Mouse (Mus musculus): ENCODE results near the gene Plod3.

The Plod3 gene

DNA sequence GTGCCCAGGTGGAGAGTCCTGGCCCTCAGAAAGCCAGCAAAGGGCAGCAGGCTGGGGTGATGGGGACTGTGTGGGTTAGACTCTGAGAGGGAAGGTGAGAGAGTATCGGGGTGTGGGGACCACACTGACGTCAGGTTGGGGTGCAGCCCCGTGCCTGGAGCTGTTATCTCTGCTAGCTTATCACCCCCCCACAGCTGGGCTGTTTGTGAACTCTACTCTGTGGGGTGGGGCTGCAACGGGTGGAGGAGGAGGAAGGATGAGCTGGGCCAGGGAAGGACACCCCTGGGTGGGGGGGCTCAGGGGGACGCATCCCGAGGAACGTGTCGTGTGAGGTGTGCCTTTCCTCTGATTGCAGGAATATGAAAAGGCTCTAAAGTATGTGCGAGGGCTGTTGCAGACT, 21.6 kb upstream of the Plod3 start:
- DNase-seq: no peak

DNA sequence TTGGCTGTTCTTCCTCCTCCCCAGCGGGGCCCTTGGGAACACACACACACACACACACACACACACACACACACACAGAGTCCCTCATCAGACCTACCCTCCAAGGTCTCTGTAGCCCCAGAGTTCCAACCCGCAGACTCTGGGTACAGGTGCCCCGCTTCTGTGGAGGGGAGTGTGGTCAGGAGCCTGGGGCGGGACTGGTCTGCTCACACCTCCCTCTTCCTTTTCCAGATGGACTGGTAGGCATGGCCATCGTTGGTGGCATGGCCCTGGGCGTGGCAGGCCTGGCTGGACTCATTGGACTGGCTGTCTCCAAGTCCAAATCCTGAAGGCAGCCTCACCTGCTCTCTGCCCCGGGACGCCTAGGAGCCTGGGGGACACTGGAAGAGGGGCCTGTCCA, 21.1 kb upstream of the Plod3 start:
- no peak for DNase-seq

DNA sequence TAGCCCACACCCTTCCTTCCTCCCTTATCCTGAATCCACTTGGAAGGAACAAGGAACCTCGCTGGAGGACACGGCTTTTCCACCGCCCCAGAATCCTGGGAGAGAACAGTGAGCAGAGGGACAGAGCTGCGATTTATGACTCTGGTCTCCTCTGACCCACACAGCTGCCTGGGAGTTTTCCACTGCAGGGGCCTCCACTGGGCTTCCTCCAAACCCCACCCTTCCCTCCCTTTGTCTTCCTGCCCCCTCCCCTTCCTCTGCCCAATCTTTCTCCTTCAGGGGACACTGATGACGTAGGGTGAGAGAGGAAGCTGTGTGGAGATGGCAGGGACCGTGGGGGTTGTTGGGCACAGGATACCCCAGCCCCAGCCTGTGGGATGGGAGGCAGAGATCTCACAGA, 20.5 kb upstream of the Plod3 start, which contains the start of gene Cldn15:
Gene Cldn15, plus strand, starts transcription at position 286 of the 400 bp plus-strand sequence.
- no peak for DNase-seq

DNA sequence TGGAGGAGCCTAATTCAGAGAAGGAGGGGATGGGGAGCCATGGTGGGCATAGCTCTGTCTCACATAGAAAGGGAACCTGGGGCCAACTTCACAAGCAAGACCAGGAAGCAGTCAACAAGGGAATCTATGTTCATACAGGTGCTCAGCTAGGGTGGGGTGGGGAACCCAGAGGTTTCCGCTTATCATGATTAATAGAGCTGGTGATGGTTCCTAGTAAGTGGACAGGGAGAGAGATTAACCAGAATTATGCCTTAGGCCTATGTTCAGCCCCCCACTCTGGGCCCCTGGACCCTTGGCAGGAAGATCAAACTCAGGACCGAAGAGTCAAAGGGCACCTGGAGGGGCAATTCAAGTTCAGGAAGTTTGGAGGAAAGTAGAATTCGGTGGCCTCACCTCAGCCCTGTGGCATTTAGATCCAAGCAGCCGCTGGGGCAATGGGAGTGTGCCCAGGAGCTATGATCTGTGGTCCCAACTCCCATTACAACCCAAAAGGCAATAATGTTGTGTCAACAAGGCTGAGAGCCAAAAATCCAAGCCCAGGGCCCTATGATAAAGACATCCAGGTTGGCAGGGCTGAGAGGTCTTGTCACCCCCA, 19.9 kb upstream of the Plod3 start:
- no peak for DNase-seq

DNA sequence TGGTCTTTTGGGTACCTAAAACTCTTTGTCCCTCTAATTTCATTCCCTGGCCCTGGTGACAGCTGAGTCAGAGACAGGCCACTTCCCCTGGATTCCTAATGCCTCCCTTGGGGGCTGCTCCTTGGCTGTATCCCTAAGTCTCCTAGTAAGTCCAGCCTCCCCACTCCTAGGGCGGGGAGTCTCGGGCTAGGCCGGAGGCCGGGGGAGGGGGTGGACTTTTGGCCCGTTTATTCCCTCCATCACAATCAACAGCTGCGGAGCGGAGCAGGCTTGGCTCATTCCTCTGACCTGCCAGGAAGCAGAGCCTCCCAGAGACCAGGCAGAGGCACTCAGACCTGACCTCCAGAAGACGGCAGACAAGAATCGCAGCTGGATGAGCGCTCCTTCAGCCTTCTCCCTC, 19.2 kb upstream of the Plod3 start:
- no peak for DNase-seq

DNA sequence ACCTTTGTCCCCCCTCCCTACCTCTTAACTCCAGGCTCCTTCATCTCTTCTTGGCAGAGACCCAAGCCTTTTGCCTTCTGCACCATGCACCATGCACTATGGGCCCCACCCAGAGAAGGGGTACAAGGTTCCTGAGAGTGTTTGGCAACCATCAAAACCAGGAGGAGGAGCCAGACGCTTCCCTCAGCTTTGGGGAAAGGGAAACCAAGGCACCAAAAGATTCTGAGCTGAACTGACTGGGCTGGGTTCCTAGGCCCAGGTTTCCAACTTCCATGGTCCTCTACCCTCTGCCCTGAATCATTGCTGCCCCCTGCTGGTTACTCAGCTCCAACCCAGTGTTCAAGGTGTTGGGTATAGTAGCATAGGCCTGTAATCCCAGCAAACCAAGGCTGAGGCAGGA, 16.1 kb upstream of the Plod3 start:
- peak in 1 of 2 experiments; percentile 51 for DNase-seq

DNA sequence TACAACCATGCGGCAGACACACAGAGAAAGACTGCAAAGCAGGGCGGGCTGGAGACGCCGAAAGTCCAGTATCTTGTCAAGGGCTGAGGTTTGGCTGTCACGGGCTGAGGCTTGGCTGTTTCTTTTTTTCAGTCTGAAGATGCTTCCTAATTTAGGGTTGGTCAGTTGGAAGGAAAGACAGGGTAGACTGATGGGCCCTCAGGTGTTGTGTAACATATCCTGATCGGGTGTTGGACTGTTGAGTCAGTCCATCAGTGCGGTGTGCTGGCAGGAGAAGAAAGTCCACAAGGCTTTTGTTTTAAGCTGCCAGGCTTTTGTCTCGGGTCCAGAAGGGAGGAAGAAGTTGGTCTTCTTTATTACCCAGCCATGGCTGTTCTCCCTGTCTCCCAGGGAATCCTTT, 13.1 kb upstream of the Plod3 start:
- no peak for DNase-seq

DNA sequence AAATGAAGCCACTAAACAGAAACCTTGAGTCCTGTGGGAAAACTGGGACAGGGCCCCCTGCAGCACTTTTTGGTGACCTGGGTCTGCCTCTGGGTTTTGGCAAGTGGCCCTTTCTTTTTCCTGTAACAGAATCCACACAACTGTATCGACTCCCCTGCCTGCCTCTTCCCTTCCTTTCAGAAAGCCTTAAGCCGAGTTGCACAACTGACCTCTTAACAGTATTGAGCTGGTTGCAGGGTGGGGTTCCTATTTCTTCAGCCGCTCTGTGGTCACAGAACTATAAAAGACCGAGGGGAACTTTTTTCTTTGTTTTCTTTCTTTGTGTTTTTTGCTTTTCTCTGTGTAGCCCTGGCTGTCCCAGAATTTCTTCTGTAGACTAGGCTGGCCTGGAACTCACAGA, 9.1 kb upstream of the Plod3 start:
- DNase-seq: no peak

DNA sequence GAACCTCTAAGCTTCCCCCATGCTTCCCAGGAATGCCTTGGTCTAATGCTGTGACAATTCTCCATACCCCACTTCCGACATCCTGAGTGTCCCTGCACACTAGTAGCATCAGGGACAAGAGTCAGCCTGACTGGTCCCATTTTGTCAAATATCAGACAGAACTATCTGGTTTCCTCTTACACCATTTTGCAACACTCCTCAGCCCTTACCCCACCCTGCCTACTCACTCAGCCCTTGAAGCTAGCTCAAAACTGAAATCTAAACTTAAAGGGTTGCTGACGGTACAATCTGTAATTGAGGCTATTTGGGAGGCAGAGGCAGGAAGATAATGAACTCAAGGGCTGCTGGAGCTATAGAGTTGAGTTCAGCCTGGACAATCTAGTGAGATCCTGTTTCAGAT, 7.1 kb upstream of the Plod3 start:
- no peak for DNase-seq

DNA sequence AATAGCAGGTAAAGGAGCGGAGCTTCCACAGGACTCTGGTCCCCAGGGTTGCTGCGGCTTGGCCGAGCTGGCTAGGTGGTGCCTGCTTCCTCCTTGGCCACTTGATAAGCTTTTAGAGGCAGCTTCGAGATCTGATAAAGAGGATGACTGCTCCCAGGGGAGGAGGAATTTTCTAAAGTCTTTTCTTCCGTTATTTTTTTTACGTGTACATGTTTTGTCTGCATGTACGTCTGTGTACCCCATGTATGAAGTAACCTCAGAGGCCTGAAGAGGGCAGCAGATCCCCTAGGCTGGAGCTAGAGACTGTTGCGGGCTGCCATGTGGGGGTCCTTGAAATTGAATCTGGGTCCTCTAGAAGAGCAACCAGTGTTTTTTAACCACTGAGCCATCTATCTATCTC, 5.8 kb upstream of the Plod3 start:
- DNase-seq: no peak

DNA sequence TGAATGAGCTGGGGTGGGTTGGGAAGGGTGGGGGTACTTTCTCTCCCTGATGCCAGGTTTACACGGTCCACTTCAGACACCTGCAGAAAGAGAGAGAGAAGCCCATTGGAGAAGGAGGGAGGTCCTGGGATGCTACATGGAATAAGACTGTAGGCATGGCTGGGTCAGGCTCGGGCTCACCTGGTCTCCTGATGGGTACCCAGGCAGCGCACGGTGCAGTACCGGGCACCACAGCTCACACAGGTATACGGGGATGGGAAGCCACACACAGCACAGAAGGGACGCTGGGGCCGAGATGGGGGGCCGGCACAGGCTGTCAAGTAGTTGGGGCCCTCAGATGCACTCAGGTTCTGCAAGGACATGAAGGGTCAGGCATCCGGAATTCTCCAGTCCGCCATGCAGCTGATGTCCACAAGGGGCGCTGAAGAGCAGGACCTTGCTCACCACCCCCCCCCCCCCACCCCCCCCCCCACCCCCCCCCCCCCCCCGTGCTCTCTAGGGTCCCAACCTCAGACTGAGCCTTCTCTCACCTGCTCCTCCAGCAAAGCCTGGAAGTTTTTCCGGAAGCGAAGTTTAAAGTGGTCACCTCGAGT, 4.4 kb upstream of the Plod3 start:
- peak; percentile 59 to 69 for DNase-seq

DNA sequence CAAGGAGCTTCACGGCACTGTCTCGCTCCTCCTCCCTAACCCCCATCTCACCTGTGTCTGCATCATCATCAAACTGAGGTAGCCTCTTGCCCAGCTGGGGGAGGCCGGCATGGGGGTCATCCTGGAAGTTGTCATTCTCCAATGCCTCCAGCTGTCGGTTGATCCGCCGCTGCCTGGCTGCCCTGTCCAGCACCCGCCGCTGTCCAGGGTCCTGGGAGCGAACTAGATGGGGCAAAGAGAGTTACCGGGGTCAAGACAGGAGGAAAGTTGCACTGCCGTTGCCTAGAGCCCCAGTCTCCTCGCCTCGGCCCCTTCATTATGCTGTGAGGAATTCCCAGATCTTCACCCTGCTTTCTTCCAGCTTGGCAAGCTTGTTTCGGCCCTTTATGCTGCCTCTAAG, 2.0 kb upstream of the Plod3 start:
- no peak for DNase-seq

DNA sequence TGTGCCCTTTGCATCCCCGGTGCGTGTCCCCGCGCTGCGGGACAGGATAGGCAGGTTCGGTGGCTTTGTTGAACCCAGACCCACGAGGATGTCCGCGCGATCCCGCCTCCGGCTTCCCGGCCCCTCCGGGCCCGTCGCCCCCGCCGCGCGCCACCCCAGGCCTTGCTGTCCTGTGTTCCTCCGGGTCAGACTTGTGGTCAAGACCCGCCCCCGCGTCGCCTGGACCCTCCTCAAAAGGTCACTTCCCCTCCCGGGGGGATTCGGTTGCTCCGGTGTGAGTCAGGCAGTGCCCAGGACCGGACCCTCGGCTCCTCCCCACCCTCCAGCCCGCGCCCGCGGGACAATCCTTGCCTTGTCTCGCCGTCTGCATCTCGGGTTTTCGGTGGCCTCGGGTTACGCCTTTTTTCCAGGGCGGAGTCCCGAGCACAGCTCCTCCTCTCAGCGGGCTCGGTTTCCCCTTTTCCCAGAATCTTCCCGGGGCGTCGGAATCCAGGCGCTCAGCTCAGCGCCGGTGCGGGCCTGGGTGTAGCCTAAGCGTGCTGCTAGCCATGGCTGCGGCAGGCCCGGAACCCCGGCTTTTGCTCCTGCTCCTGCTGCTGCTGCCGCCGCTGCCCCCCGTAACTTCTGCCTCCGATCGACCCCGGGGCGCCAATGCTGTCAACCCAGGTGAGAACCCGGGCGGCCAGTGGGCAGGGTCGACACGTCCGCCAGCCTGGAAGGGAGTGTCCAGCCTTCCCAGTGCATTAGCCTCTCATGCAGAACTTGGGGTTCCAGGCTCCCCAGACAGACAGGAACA, 517 bp downstream of the Plod3 start:
- DNase-seq: peak in 1 of 2 experiments; percentile 73

DNA sequence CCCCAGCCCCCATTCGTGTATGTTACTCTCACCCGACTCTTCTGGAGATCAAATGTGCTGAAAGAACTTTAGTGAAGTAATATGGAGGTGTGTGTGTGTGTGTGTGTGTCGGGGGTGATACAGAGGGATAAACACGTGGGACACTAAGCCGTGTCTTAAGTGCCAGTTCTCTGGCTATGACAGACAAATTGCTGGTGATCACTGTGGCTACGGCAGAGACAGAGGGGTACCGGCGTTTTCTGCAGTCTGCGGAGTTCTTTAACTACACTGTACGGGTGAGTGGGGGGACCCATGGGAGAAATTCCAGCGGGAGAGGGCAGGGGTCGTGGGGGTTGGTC, 1.1 kb downstream of the Plod3 start, which contains the start of gene Znhit1:
Gene Znhit1, minus strand, starts transcription at position 88 of the 338 bp plus-strand sequence.
- no peak for DNase-seq

DNA sequence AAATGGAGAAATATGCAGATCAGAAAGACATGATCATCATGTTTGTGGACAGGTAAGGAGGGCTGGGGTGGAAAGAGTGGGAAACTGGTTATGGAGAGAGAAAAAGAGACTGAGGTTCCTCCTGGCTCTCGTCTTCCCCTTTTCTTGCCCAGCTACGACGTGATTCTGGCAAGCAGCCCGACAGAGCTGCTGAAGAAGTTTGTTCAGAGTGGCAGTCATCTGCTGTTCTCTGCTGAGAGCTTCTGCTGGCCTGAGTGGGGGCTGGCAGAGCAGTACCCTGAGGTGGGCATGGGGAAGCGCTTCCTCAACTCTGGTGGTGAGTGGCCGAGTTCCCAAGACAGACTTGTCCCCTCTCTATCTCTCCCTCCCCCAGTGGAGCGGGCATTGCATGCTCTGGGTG, 1.6 kb downstream of the Plod3 start:
- DNase-seq: no peak

DNA sequence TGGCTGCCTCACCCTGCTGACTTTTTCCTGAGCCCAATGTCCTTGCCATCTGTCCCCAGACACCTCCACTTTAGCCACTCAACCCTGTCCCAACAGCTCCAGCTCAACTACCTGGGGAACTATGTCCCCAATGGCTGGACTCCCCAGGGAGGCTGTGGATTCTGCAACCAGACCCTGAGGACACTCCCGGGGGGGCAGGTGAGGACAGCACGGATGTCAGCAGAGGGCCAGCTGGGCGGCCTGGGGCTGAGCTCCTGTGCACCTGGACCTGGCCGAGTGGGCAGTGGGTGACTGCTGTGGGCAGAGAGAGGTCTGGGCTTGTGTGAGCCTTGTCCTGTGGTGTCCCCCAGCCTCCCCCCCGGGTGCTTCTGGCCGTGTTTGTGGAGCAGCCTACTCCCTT, 3.0 kb downstream of the Plod3 start:
- no peak for DNase-seq

DNA sequence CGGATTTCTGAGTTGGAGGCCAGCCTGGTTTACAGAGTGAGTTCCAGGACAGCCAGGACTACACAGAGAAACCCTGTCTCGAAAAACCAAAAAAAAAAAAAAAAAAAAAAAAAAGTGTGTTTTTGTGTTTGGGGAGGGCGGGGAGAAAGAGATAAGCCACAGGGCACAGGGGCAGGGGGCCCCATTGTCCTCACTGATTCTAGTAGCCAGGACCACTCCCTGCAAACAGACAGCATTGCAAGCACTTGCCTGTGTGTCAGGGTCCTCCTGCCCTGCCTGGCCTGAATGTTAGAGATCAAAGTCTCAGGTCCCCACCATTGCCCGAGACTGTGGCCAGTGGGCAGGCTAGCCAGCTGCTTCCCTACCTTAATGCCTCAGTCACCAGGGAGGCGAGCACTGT, 12.6 kb downstream of the Plod3 start:
- no peak for DNase-seq

DNA sequence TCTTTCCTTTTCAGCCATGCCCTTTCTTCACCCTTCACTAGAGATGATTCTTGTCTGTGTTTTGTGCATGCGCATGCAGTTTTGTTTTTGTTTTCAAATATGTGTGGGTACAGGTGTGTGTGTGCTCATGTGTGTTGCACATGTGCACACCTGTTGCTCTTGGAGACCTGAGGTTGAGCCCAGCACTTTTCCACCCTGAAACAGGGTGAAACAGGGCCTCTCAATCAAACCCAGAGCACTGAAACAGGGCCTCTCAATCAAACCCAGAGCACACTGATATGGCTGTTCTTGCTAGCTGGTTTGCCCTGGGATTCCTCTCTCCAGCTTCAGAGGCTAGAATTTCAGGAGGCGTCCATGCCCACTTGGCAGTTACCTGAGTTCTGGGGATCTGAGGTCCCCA, 13.8 kb downstream of the Plod3 start:
- DNase-seq: no peak

DNA sequence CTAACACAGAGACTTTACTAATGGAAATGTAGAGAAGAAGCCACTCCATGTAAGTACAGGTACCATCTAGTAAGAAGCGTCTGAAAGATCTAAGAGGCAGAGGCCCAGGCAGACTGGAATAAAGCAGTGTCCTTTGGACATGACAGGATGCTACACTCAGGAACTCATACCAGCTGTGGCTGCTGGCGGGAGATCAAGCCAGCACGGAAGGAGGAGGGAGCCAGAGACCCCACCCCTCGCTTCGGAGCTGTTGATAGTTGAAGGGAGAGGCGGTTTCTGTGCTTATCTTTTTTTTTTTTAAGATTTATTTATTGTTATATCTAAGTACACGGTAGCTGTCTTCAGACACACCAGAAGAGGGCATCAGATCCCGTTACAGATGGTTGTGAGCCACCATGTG, 20.5 kb downstream of the Plod3 start:
- no peak for DNase-seq

DNA sequence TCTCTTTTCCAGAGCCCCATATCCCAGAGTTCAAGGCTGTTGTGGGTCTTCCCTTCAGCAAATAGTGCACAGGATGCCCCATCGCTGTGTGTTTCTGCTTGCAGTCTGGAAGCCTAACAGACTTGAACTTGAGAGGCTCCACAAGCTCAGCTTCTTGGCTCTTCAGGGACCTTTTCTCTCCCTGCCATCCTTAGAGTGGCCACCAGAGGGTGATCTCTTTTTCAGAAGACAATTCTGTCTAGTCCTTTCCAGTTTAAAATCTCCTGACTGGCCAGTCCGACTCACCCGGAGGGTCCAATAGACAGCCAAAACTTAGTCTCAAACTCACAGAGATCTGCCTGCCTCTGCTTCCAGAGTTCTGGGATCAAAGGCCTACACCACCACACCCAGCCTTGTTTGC, 23.2 kb downstream of the Plod3 start:
- peak; percentile 57 to 63 for DNase-seq

DNA sequence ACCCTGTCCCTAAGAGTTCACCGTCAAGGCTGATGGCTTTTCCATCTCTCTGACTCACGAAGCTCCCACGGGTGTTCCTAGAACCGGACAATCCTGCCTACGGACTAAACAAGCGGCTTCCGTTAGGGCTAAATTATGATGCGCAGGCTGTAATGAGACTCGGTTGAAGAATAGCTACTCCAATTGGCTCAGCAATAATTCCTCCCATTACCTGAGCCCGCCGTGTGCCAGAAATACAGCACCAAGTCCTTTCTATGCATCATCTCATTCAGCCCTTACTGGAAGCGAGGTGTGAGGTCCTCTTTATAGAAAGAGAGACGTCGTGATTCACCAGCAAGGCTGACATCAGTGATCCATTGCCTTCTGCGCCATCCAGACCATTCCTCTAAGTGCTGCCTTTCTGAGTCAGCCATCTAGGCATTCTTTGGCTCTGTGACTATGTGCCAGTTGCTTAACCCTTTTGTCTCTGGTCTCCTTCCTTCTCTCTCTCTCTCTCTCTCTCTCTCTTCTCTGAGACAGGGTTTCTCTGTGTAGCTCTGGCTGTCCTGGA, 25.7 kb downstream of the Plod3 start:
- no peak for DNase-seq

DNA sequence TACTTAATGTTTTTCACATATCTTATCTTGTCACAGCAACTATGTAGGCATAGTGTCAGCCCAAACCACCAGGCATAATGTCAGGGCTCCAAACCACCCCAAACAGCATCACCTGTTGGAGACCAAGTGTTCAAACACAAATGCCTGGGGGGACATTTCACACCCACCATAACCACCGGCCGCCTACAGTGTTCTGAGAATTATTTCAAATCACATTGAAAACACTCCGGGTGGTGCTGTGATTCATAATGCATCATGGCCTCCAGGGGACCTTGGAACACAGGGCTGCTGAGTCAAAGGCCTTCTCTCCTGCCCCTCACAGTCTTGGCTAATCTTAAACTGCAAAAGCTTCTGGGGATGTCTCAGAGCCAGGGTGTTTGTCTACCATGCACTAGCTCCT, 29.1 kb downstream of the Plod3 start:
- DNase-seq: no peak

DNA sequence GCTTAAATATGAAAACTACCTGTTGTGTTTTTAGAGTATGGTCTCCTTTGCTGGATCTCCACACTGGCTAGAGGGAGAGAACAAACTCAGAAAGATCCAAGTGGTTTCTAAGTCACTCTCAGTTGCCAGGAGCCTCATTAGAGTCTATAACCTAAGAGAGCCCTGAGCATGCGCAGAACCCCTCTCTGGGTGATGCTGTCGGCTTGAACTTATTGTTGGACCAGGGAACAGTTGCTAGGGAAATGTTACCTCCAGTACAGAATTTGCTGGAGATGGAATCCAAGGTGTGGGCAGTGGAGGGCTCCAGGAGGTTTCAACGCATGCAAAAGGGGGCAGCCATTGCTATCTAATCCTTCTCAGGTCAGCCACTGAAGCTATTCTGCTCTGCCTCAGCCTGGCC, 37.5 kb downstream of the Plod3 start:
- DNase-seq: no peak

DNA sequence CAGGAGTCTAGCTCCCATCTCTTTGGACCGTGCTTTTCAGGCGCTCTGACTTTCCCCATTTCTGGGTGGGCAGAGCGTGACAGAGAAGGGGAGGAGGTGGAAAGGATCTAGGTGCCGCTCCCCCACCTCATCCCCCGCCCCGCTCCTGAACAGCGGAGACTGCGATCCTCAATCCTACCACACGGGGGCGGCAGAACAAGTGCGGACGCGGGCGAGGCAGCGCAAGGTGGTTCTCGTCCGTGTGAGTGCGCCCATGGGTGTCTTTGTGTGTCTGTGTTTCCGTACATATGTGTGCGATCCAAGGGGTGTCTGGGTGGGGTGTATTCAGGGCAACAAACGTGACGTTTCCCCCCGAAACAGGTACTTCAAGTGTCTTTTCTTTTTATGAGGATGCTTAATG, 38.3 kb downstream of the Plod3 start:
- peak; percentile 81 to 85 for DNase-seq

All from cerebellum, postnatal 36 days (tissue).